Mouse (Mus musculus) embryonic fibroblast, embryonic 13.5 days (primary cell): ENCODE measurements around the gene Spg7.

Source experiments
- CTCF ChIP-seq: IDR thresholded peaks from 2 replicates; pipeline ENCODE4 v1.5.1; 2011; ENCODE audit warnings: mild to moderate bottlenecking, control low read depth, low read length, moderate library complexity, borderline replicate concordance; ENCODE audit not compliant: insufficient read depth
- POLR2A ChIP-seq: IDR thresholded peaks from 2 replicates; pipeline ENCODE4 v1.6.1; 2011; ENCODE audit warnings: low read depth, mild to moderate bottlenecking, control low read depth, low read length, moderate library complexity

DNA sequence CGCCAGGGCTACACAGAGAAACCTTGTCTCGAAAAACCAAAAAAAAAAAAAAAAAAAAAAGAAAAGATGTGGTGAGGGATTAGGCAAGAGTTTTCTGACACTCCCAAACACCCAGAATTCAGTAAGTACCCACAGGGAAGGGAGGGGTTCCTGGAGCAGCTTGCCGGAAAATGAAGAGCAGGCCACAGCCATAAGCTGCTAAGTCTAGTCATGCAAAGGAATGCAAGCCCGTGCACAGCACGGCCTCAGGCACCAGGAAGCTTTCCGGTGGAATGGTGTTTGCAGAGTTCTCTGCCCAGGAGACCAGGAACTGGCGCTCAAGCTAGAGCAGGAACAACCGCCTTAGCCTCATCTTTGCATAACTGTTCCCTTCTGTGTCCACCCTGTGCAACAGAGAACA is 37.5 kb downstream of the Spg7 start:
- TF ChIP-seq CTCF = no peak
- peak; percentile 50; the same call in 1 of the 2 replicates for TF ChIP-seq POLR2A
